Mouse (Mus musculus): ENCODE measurements around the gene Npdc1.

The Npdc1 gene

DNA sequence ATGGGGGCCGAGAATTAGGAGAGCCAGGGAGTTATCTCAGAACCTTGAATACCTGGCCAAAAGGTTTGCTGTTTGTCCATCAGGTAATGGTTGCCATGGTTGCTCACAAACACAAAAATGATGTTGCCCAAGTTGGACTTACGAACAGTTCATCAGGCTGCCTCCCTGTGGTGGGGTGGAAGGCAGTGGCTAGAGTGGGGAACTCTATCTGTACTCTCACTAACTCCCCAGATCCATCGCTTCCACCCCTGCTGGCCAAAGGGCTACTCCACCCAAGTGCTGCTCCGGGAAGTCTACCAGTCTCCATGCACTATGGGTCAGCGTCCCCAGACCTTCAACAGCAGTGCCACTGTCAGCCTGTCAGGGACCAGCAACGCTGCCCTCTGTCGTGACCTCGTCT, at the start of gene Npdc1:
Npdc1 (plus strand) TSS at position 301 of the 400 bp plus-strand sequence.
- DNase-seq (ENCODE audit: low spot score in 2 of 2) = no peak

DNA sequence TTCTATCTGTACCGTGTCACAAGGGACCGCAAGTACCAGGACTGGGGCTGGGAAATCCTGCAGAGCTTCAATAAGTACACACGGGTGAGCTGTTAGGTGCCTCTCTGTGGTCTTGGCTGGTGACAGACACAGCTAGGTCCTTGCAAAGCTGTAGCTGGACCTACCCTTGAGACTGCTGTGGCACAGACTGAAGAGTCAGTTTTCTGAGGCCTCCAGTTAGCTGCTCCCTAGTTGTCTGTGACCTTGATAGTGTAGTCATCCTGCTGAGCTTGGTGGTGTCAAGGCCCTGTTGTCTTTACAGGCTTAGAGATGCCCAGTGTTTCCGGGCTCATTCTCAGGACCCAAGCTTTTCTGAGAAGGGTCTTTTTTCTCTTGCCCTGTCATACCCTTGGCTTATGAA, 49.7 kb upstream of the Npdc1 start:
- DNase-seq (ENCODE audit: low spot score in 2 of 2) = no peak

DNA sequence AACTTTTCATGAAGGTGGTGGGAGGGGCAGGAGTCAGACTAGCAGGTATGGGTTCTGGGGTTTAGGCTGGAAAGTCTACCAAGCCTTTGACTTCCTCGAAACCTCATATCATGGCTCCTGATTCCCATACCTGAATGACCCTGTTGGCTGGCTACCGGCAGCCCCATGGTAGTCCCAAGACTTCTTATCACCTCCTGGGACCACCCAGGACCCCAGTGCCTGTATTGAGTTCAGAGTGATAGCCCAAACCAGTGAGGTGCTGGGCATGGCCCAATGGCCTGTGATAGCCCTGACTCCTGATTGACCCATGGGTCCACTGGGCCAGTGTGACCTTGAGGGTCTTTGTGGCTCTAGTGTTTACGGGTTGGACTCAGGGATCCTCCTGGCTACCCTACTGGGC, 48.5 kb upstream of the Npdc1 start:
- DNase-seq (ENCODE audit: low spot score in 2 of 2) = no peak

- no peak for DNase-seq (ENCODE audit: low spot score in 2 of 2)
Observed at GRCm38 (mm10) chr2:25354211-25354610, 44.9 kb upstream of the Npdc1 start.

- no peak for DNase-seq (ENCODE audit: low spot score in 2 of 2)
Observed at GRCm38 (mm10) chr2:25355419-25356066, 43.6 kb upstream of the Npdc1 start.

DNA sequence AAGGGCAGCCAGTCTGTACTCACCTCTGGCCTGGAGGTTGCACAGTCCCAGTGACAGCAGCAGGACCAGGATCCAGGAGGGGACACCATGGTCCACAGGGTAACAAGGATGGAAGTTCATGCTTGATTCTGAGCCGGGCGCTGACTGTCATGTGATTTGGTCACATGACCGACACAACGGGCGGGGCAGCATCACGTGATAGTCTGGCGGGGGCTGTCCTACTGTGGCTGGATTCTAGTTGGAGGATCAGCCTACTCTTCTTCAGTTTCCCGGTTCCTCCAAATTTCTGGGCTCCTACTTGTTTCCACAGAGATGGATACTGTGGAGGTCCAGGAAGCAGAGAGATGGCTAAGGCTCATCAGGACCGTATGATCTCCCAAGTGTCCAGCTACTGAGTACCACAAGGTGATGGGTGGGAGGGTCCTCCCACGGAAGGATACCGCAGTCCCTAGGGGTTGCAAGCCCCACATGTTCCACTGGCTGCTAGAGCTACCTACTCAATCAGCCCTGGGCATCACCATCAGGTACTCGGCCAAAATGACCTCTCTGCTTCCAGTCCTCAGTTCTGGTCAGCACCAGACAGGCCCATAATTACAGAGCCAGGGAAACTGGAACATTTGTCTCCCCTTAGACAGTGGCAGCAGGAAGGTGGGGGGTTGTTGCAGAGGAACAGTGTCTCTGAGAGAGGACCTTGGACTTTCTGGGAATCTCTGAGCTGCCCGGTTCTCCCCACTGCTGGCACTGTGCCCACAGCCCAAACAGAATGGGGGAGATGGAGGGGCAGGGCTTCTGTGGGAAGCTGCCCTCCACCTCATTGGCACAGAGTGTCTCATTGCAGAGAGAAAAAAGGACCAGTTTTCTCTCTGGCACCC, 42.7 kb upstream of the Npdc1 start, which contains the start of gene Dpp7:
Dpp7 (minus strand) TSS at position 152 of the 872 bp plus-strand sequence.
- peak; percentile 72 to 78 for DNase-seq (ENCODE audit: low spot score in 2 of 2)

DNA sequence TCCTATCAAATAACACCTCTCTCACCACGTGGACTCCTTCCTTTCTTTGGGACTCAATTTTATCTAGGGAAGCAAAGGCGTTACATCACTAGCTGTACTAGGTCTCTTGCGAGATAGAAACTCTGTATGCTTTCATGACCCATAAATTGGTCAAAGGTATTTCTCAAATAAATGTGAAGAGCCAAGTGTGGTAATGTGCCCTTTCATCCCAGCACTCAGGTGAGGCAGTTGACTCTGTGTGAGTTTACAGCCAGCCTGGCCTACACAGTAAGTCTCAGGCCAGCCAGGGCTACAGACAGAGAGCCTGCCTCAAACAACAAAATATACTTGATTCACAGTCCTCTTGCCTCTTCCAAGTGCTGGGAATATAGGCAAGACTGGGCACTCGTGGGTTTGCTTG, 39.3 kb upstream of the Npdc1 start:
- DNase-seq (ENCODE audit: low spot score in 2 of 2) = no peak

GRCm38 (mm10) chr2:25363478-25364178, 35.5 kb upstream of the Npdc1 start:
- DNase-seq (ENCODE audit: low spot score in 2 of 2) = no peak

DNA sequence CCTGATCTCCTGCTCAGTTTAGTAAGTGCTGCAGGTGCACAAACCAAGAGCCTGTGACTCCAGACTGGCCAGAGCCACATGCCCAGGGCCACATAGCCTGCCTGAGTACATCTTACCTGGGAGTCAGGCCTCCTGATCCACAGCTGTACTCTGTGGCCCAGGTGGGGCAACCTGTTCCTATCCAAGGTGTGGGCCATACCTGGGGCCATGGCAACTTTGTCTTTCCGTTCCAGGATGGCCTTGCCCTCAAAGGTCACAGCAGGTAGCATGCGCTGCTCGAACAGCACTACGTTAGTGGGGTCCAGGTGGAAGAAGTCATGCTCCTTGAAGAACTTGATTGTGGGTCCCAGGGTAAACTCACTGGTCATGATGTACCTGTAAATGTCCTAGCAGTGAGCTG, 34.8 kb upstream of the Npdc1 start:
- no peak for DNase-seq (ENCODE audit: low spot score in 2 of 2)

- no peak for DNase-seq (ENCODE audit: low spot score in 2 of 2)
Observed at GRCm38 (mm10) chr2:25364761-25365090, 34.4 kb upstream of the Npdc1 start.

GRCm38 (mm10) chr2:25365091-25365761, 33.9 kb upstream of the Npdc1 start, which contains the start of gene Uap1l1:
Uap1l1 (minus strand) TSS chr2:25365682.
- peak in 1 of 2 experiments; percentile 51 for DNase-seq (ENCODE audit: low spot score in 2 of 2)

DNA sequence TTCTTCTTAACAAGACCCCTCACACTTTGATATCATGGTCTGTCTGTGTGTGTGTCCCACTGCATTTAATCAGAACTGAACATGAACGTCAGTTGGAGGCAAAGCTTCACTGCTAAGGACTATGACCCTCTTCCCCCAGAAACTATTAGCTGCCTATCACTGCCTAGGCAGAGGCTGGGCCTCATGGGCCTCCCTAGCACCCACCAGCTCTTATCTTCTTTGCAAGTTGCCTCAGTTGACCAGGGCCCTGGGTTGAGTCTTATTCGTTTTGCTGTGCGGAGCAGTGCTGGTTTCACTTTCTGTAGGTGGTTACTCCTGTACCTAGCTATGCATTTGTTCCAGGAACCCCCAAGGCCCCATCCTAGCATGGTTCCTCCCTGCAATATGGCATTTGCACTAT, 29.2 kb upstream of the Npdc1 start:
- DNase-seq (ENCODE audit: low spot score in 2 of 2) = no peak

DNA sequence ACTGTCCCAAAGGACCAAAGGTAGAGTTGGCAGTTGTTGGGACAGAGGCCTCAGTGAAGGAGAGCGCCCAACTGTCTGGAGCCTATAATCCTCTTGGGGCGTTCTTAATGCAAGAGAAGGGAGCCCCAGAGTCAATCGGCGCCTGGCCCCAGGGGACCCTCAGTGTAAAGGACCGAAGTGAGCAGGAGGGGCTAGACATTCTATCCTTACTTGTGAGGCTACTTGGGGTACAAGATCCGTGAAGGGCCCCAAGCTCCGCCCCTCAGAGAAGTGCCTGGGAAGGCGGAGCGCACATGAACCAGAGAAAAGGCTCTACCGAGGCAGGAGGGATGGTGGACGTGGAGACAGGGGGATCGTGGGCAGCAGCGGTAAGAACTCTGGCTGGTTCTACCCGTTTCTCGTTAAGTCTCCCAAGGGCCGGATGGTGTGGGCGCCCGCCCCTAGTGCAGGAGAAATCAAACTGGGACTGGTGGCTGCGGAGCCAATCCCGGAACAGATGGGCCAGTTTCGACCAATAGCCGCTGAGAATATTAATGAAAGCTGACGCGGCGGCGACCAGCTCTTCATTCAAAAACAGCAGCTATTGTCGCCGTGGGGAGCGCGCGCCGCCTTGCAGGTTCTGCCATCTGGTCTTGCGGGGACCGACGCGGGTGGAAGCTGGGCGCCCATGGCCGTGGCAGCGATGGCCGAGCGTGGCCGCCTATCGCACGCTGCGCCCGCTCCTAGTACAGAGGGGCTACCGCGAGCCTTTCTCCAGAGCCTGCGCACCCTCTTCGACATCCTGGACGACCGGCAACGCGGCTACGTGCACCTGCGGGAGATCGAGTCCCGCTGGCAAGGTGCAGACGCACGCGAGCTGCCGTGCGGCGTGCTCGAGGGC, 27.1 kb upstream of the Npdc1 start, which contains the start of gene Sapcd2:
Sapcd2 (plus strand) TSS at position 558 of the 880 bp plus-strand sequence.
- peak; percentile 83 to 86 for DNase-seq (ENCODE audit: low spot score in 2 of 2)

DNA sequence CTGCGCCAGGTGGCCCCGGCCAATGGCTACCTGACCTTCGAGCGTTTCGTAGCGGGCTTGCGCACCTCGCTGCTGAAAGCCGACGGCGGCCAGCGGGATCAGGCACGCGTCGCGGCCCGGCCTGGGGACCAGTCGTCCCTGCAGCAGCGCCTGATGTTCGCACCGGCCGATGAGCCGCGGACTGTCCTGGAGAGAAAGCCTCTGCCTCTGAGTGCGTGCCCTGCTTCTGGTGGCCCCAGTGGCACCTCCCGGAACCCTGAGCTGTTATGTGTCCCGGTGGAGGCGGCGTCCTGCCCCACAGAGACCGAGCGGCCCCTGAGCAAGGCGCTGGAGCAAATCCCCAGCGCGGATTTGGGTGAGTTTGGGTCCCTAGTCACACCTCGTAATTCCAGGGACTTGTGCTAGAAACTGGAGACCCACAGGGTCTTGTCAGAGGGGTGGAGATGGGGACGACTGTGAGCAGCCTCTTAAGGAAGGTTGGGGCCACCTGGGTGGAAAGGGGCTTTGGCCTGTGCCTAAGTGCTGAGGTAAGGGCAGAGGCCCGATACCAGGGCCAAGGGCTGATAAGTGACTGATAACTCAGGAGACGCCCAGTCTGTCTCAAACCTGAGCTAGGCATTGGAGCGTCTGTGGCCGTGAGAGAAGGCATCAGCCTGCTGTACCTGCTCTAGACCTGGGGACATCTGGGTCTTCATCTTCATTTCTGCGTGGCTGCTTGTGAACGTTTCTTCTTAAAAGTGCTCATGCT, 26.3 kb upstream of the Npdc1 start:
- no peak for DNase-seq (ENCODE audit: low spot score in 2 of 2)

DNA sequence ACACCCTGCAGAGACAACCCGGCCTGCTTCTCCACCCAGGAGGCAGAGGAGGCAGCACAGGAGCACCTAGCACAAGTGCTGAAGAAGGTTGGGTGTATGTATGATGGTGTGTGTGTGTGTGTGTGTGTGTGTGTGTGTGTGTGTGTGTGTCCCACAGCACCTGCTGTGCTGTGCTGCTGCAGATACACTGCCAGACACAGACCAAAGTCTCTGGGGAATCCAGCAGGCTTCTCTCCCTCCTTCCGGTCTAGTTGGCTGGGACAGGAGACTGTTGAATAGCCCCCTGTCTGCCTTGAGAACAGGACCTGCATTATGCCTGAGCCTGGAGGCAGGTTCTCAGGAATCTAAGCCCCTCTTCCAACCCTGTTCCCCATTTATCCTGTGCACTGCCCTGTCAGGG, 25.7 kb upstream of the Npdc1 start:
- no peak for DNase-seq (ENCODE audit: low spot score in 2 of 2)

DNA sequence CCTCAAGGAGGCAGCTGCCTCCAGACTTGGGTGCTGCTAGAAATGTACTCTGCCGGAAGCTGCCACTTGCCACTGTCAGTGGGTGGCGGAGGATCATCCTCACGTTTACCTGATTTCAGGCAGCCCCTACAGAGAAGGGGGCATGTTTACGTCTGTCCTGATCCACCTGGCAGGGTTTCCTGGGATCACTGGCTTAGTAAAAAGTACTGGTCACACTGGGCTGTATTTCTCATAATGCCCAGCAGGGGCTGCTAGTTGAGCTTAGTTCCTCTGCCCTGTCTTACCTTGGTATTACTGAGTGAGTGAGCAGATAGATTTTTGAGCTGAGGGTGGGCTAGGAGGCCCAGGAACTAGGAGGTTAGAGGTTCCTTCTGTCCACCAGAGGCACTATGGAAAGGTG, 22.6 kb upstream of the Npdc1 start:
- peak in 1 of 2 experiments; percentile 42 for DNase-seq (ENCODE audit: low spot score in 2 of 2)

DNA sequence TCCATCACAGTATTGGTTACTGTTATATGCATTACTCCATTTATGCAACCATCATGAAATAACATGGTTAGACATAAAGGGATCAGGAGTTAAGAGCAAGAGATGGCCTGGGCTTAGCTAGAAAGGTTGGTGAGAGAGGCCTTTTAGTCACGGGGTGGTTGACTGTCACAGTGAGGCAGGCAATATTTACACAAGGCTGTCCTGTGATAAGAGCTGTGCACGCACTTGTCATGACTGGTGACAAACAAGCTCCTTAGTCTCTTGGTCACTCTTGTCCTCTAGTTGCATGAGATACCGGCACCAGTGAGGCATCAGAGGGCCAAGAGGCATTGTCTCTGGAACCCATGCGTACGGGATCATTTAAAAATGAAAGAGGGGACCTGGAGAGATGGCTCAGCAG, 14.7 kb upstream of the Npdc1 start:
- no peak for DNase-seq (ENCODE audit: low spot score in 2 of 2)

- DNase-seq (ENCODE audit: low spot score in 2 of 2) = no peak
Observed at GRCm38 (mm10) chr2:25391266-25391665, 7.9 kb upstream of the Npdc1 start.

DNA sequence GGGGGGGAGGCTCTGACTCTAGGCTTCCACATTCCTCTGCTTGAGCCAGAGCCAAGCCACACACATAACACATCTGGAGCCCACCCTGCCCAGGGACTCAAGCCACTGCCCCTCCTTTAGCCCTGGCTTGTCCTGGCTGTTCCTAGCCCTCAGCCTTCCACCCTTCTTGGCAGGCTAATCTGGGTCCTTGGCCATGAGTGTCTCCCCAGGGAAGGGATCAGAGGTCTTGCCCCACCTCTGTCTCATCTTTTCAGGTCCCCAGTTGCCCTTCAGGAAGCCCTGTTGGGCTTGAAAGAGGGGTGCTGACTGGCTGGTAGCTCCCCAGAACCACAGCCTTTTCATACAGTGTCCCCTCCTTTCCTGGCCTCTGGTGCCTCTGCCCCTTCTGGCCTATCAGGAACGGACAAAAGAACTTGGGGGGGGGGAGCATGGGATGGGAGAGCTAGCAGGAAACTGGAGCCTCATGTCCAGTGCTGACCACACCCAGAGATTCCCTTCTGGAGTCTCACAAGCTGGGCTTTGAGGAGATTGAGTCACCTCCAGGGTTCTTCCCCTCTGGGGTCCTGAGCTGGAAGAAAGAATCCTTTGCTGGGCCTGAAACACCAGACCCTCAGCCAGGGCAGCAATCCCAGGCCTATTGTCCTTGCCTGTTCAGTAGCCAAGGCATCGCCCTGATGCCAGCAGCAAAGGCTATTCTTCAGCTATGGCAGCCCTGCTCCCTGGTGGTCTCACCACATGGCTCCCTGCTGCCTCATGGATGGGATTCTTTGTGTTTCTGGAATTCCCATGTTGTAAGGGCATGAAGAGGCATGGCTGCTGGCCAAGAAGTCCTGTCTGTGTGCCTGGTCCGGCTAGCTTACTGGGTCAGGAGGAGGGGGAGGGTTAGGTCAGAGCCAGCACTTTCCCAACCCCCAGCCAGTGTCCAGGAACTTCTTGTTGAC, 4.6 kb upstream of the Npdc1 start:
- peak in 1 of 2 experiments; percentile 52 for DNase-seq (ENCODE audit: low spot score in 2 of 2)
